Mouse (Mus musculus): ENCODE measurements at regions not wholly inside any gene's neighbourhood (a gene's known extent, or its start where the extent isn't known, plus 50 kb on each side); places are given as distances from the start of the nearest gene placed in this dataset.

DNA sequence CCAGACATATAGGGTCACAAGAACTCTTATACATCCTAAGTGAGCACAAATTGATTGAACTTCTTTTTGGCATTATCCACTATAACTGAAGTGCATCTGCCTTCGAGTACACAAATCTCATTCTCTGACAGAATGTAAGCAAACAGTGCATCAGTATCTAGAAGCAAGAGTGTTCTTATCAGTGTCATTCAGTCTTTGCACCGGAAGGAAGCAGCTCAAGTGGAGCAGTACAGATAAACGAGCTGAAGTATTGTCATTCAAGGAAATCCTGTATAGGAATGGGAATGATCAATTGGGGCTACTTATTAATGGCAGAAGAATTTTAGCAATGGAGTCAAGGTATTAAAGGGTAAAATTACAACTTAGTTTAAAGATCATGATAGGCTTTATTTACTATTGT is 74.3 kb upstream of the Pdc start:
- TF ChIP-seq CTCF (IDR thresholded peaks at IDR 0.05; ENCODE audit: control insufficient read depth, insufficient read depth, insufficient read length) (no peak), CEBPB (IDR thresholded peaks at IDR 0.05; ENCODE audit: low read depth) (no peak), USF1 (IDR thresholded peaks at IDR 0.05; ENCODE audit: low read depth) (no peak)

Data from C2C12 (cell line).